Mouse (Mus musculus): ENCODE measurements around the gene Zg16.

The Zg16 gene

GRCm38 (mm10) chr7:127020901-127021562 lies 66.1 kb downstream of the Zg16 start, which contains the start of the genes Gm42742 and Prrt2:
TSS of gene Gm42742 (minus strand) at chr7:127021097.
TSS of gene Prrt2 (minus strand) at chr7:127021211.
- DNase-seq (ENCODE audit: low read depth, low spot score) = peak; percentile 47

- DNase-seq (ENCODE audit: low read depth, low spot score) = no peak
Observed at GRCm38 (mm10) chr7:127020491-127020890, 66.6 kb downstream of the Zg16 start.

GRCm38 (mm10) chr7:127020031-127020430 lies 67.1 kb downstream of the Zg16 start:
- DNase-seq (ENCODE audit: low read depth, low spot score) = no peak

- no peak for DNase-seq (ENCODE audit: low read depth, low spot score)
Observed at GRCm38 (mm10) chr7:127019306-127019960, 67.7 kb downstream of the Zg16 start.

GRCm38 (mm10) chr7:127018416-127019305 lies 68.5 kb downstream of the Zg16 start:
- no peak for DNase-seq (ENCODE audit: low read depth, low spot score)

GRCm38 (mm10) chr7:127017950-127018345 lies 69.2 kb downstream of the Zg16 start:
- DNase-seq (ENCODE audit: low read depth, low spot score) = no peak

GRCm38 (mm10) chr7:127016971-127017949 lies 69.9 kb downstream of the Zg16 start, which contains the start of gene Pagr1a:
TSS of gene Pagr1a (minus strand) at chr7:127017352.
- DNase-seq (ENCODE audit: low read depth, low spot score) = peak; percentile 100

GRCm38 (mm10) chr7:127016486-127016938 lies 70.6 kb downstream of the Zg16 start:
- DNase-seq (ENCODE audit: low read depth, low spot score) = no peak

- DNase-seq (ENCODE audit: low read depth, low spot score) = no peak
Observed at GRCm38 (mm10) chr7:127016481-127016485, 70.8 kb downstream of the Zg16 start, which contains the start of gene Pagr1b. TSS of gene Pagr1b (minus strand) at chr7:127016484.

GRCm38 (mm10) chr7:127016081-127016480 lies 71.0 kb downstream of the Zg16 start:
- DNase-seq (ENCODE audit: low read depth, low spot score) = peak; percentile 19

GRCm38 (mm10) chr7:127014993-127015392 lies 72.1 kb downstream of the Zg16 start:
- no peak for DNase-seq (ENCODE audit: low read depth, low spot score)

GRCm38 (mm10) chr7:127014320-127014719 lies 72.8 kb downstream of the Zg16 start, which contains the start of gene Mvp:
TSS of gene Mvp (minus strand) at chr7:127014621.
- peak; percentile 30 for DNase-seq (ENCODE audit: low read depth, low spot score)

GRCm38 (mm10) chr7:127013385-127013784 lies 73.7 kb downstream of the Zg16 start:
- DNase-seq (ENCODE audit: low read depth, low spot score) = no peak

- no peak for DNase-seq (ENCODE audit: low read depth, low spot score)
Observed at GRCm38 (mm10) chr7:127012845-127013244, 74.3 kb downstream of the Zg16 start.

- no peak for DNase-seq (ENCODE audit: low read depth, low spot score)
Observed at GRCm38 (mm10) chr7:127012374-127012773, 74.8 kb downstream of the Zg16 start.

GRCm38 (mm10) chr7:127011717-127012116 lies 75.4 kb downstream of the Zg16 start:
- no peak for DNase-seq (ENCODE audit: low read depth, low spot score)

- no peak for DNase-seq (ENCODE audit: low read depth, low spot score)
Observed at GRCm38 (mm10) chr7:127011051-127011450, 76.1 kb downstream of the Zg16 start.

GRCm38 (mm10) chr7:127009307-127010085 lies 77.6 kb downstream of the Zg16 start:
- no peak for DNase-seq (ENCODE audit: low read depth, low spot score)

GRCm38 (mm10) chr7:127008239-127009019 lies 78.7 kb downstream of the Zg16 start:
- DNase-seq (ENCODE audit: low read depth, low spot score) = no peak

All from forelimb bud, embryonic 11.5 days (tissue).